In genomic region chr7:87566476-87566875, GRCm38 (mm10) we compare ENCODE assay signal across 11 mouse cellular contexts. TPM values are rescaled to one million over a fixed set of nuclear protein-coding genes. Genes with fewer than 3 reads are reported as not detected.
DNase-seq lines count a peak whose midpoint lies in the region; ATAC-seq and TF ChIP-seq lines count a peak whose summit lies in the region.
"Had no signal": no experiment of that assay in that cellular context is flagged by ENCODE, and none has a peak within 500 bp of the region (broad histone marks: within the 10 kb centered on the region; RNA-seq: fewer than 3 reads in every experiment).

No protein-coding gene starts in this region.

- H3K36me3 ChIP-seq in forebrain, embryonic 13.5 days (ENCODE audit: poor library complexity, severe bottlenecking) = no peaks in the 10 kb centered on the region
- H3K36me3 ChIP-seq in forebrain, embryonic 16.5 days (ENCODE audit: control insufficient read depth, insufficient read depth) = no peaks in the 10 kb centered on the region
- H3K36me3 ChIP-seq in lung, embryonic 14.5 days (ENCODE audit: insufficient read depth) = no peaks in the 10 kb centered on the region
- H3K36me3 ChIP-seq: G1E had no signal

- TF ChIP-seq POLR2A in lung, adult 2 months (IDR thresholded peaks at IDR 0.05; ENCODE audit: borderline replicate concordance, extremely low read depth, low read depth, low read length) = no peak
- TF ChIP-seq POLR2A in brain, embryonic 14.5 days (IDR thresholded peaks at IDR 0.05; ENCODE audit: borderline replicate concordance, extremely low read depth, insufficient read depth, insufficient read length, poor library complexity, severe bottlenecking) = no peak

- no peaks in the 10 kb centered on the region for H3K9me3 ChIP-seq in forebrain, embryonic 13.5 days (replicated peaks)
- H3K9me3 ChIP-seq in forebrain, embryonic 16.5 days (ENCODE audit: control insufficient read depth, low read length) = no peaks in the 10 kb centered on the region
- no peaks in the 10 kb centered on the region for H3K9me3 ChIP-seq in lung, embryonic 14.5 days (ENCODE audit: low read depth, low read length)
- H3K9me3 ChIP-seq: G1E had no signal

- peak; percentile 65 for TF ChIP-seq CTCF in lung, embryonic 14.5 days (IDR thresholded peaks at IDR 0.05; ENCODE audit: low read depth)
- no peak for TF ChIP-seq CTCF in lung, adult 2 months (IDR thresholded peaks at IDR 0.05; ENCODE audit: insufficient read depth, low read length)
- TF ChIP-seq CTCF in brain, embryonic 14.5 days (IDR thresholded peaks at IDR 0.05; ENCODE audit: borderline replicate concordance, extremely low read depth, insufficient read depth, insufficient read length) = peak; percentile 34; the same call in 1 of the 2 replicates

- no peaks in the 10 kb centered on the region for H3K4me1 ChIP-seq in forebrain, embryonic 13.5 days
- H3K4me1 ChIP-seq in forebrain, embryonic 16.5 days (replicated peaks; ENCODE audit: control insufficient read depth, insufficient read depth, low read length) = no peaks in the 10 kb centered on the region
- H3K4me1 ChIP-seq in lung, embryonic 14.5 days (ENCODE audit: insufficient read depth) = no peaks in the 10 kb centered on the region
- H3K4me1 ChIP-seq in lung, adult 2 months (ENCODE audit: control insufficient read depth, insufficient read depth, low read length) = no peaks in the 10 kb centered on the region

- no peaks in the 10 kb centered on the region for H3K27me3 ChIP-seq in forebrain, embryonic 13.5 days
- no peaks in the 10 kb centered on the region for H3K27me3 ChIP-seq in forebrain, embryonic 16.5 days (replicated peaks; ENCODE audit: control insufficient read depth, insufficient read depth, low read length)
- no peaks in the 10 kb centered on the region for H3K27me3 ChIP-seq in lung, embryonic 14.5 days (ENCODE audit: insufficient read depth, low read length)

- 0 out of 2 replicates have a peak, but pooled peaks have one; percentile 55 for ATAC-seq in forebrain, embryonic 13.5 days
- ATAC-seq in forebrain, embryonic 16.5 days = no peak
- ATAC-seq in lung, embryonic 14.5 days (ENCODE audit: insufficient read depth) = no peak
- peak; percentile 61; the same call in 1 of the 2 replicates for ATAC-seq in megakaryocyte-erythroid progenitor cell, adult 5-6 weeks (replicated peaks; ENCODE audit: low FRiP score, low TSS enrichment, poor library complexity, severe bottlenecking)

- no peak overlapping the region for H3K9ac ChIP-seq in forebrain, embryonic 13.5 days
- no peak overlapping the region for H3K9ac ChIP-seq in forebrain, embryonic 16.5 days (replicated peaks; ENCODE audit: low read depth, low read length)
- no peak overlapping the region for H3K9ac ChIP-seq in lung, embryonic 14.5 days

- peak; percentile 70 for DNase-seq in lung, embryonic 14.5 days
- no peak for DNase-seq in lung, adult 2 months
- peak; percentile 72 for DNase-seq in brain, embryonic 14.5 days (ENCODE audit: low read depth)
- no peak for DNase-seq in thymus, postnatal 10 days (ENCODE audit: low spot score in 2 of 2)
- DNase-seq in cerebellum, adult 18-20 months = no peak
- DNase-seq: cerebellum, adult 11 months had no signal

- H3K4me3 ChIP-seq in forebrain, embryonic 13.5 days = no peak overlapping the region
- H3K4me3 ChIP-seq in forebrain, embryonic 16.5 days (replicated peaks; ENCODE audit: low read length) = no peak overlapping the region
- H3K4me3 ChIP-seq in lung, embryonic 14.5 days (ENCODE audit: low read depth, low read length) = no peak overlapping the region
- no peak overlapping the region for H3K4me3 ChIP-seq in lung, adult 2 months (replicated peaks; ENCODE audit: extremely low read depth, low read depth, low read length)

- H3K4me2 ChIP-seq in forebrain, embryonic 13.5 days = no peak overlapping the region
- no peak overlapping the region for H3K4me2 ChIP-seq in forebrain, embryonic 16.5 days (ENCODE audit: low read length)
- H3K4me2 ChIP-seq in lung, embryonic 14.5 days = no peak overlapping the region

- no peak overlapping the region for H3K27ac ChIP-seq in forebrain, embryonic 13.5 days
- no peak overlapping the region for H3K27ac ChIP-seq in forebrain, embryonic 16.5 days (ENCODE audit: low read length)
- H3K27ac ChIP-seq in lung, embryonic 14.5 days (ENCODE audit: low read depth) = no peak overlapping the region

RNA-seq across cellular contexts. Expression of gene Grm5, which starts 17.5 kb away (rescaled TPM):
- polyA plus RNA-seq in forebrain, embryonic 13.5 days (2015; fragmentation: Nextera tagmentation; extraction: Ambion mirVana) = 7.0 and 7.7 TPM in 2 replicates
- 35.1 and 45.6 TPM in 2 replicates for polyA plus RNA-seq in forebrain, embryonic 16.5 days (2015; fragmentation: Nextera tagmentation; extraction: Ambion mirVana)
- polyA plus RNA-seq in lung, embryonic 14.5 days (2014; fragmentation: Nextera tagmentation; extraction: Ambion mirVana) = 0.03 TPM in 1 of 2 replicates, not detected in the other
- 0.02 TPM in 1 of 2 replicates, not detected in the other for polyA plus RNA-seq in lung, adult 2 months (2012; rRNA removed)
- polyA plus RNA-seq in brain, embryonic 14.5 days (2012; rRNA removed) = 8.6 and 18.4 TPM in 2 replicates
- total RNA-seq in megakaryocyte-erythroid progenitor cell, adult 5-6 weeks (2014; fragmentation: Nextera tagmentation) = not detected in 2 replicates
- total RNA-seq in megakaryocyte-erythroid progenitor cell, adult 5-6 weeks (2017) = not detected in 2 replicates
- polyA plus RNA-seq: G1E; gonadal fat pad, adult 2 months had no signal

Comparison
In these comparisons a context has a peak if more than half of its experiments do, and no peak if none do; other contexts are left out.
1. ATAC-seq: peak in forebrain, embryonic 13.5 days (single experiment) and megakaryocyte-erythroid progenitor cell, adult 5-6 weeks (single experiment); none in forebrain, embryonic 16.5 days (single experiment) and lung, embryonic 14.5 days (single experiment).
2. DNase-seq: peak in lung, embryonic 14.5 days (single experiment) and brain, embryonic 14.5 days (single experiment); none in lung, adult 2 months (single experiment), thymus, postnatal 10 days (0 of 2) and cerebellum, adult 18-20 months (0 of 2).